Mouse (Mus musculus) forebrain, postnatal 0 days (tissue): ENCODE measurements around the gene Tcf25. TPM values are rescaled to one million over a fixed set of nuclear protein-coding genes. Genes with fewer than 3 reads are reported as not detected.

Experiments
- ATAC-seq: fragments of 200-750 bp; cut with Nextera tagmentation; 2 replicates; pipeline ENCODE4 v1.8.0; 2017; ENCODE audit warnings: mild to moderate bottlenecking, moderate library complexity
- DNase-seq: peaks from one replicate; pipeline ENCODE4 v3.0.0-alpha.2; 2015
- H3K27ac ChIP-seq: fragments of 300-500 bp; sonication (generic); 2 replicates; pipeline ENCODE4 v1.5.1; 2014; ENCODE audit warnings: low read depth, mild to moderate bottlenecking, antibody characterized with exemption, low read length, moderate library complexity, mixed read lengths
- H3K27me3 ChIP-seq: fragments of 300-500 bp; sonication (generic); 2 replicates; pipeline ENCODE4 v1.6.1; 2014; ENCODE audit warnings: mild to moderate bottlenecking, low read length, mixed read lengths; ENCODE audit not compliant: insufficient read depth
- H3K36me3 ChIP-seq: fragments of 300-500 bp; sonication (generic); 2 replicates; pipeline ENCODE4 v1.6.1; 2014; ENCODE audit warnings: mild to moderate bottlenecking, moderate library complexity; ENCODE audit not compliant: insufficient read depth
- H3K4me1 ChIP-seq: fragments of 300-500 bp; sonication (generic); 2 replicates; pipeline ENCODE4 v1.6.1; 2014; ENCODE audit warnings: antibody characterized with exemption; ENCODE audit not compliant: insufficient read depth
- H3K4me2 ChIP-seq: fragments of 300-500 bp; sonication (generic); 2 replicates; pipeline ENCODE4 v1.6.1; 2014; ENCODE audit warnings: low read depth, mild to moderate bottlenecking, moderate library complexity
- H3K4me3 ChIP-seq: fragments of 300-500 bp; sonication (generic); 2 replicates; pipeline ENCODE4 v1.5.1; 2014; ENCODE audit warnings: low read depth, low read length, mixed read lengths
- H3K9ac ChIP-seq: fragments of 300-500 bp; sonication (generic); 2 replicates; pipeline ENCODE4 v1.6.1; 2014; ENCODE audit warnings: mild to moderate bottlenecking
- H3K9me3 ChIP-seq: fragments of 300-500 bp; sonication (generic); 2 replicates; pipeline ENCODE4 v1.6.1; 2016; ENCODE audit warnings: low read length
- CTCF ChIP-seq: sonication (generic); IDR thresholded peaks from 2 replicates; pipeline ENCODE4 v1.5.1; 2016; ENCODE audit warnings: antibody characterized with exemption, control low read depth, low read depth
- WGBS: fragments of 180-500 bp; shearing (Covaris S2); extraction: QIAGEN DNeasy Blood & Tissue Kit; methylation state at CpG from one replicate; pipeline ENCODE4 v1.1.7; 2014; 5-methylcytosine and 5-hydroxymethylcytosine counted together
- polyA plus RNA-seq: library from polyadenylated mRNA; unstranded; fragments of >200 nt; fragmentation: Nextera tagmentation; extraction: Ambion mirVana; gene quantifications from 2 replicates; pipeline ENCODE4 v1.2.1, GENCODE M21; 2015
- total RNA-seq: library from RNA; depleted of rRNA; stranded (reverse); fragments of >200 nt; gene quantifications from 2 replicates; pipeline ENCODE4 v1.2.3, GENCODE M21; 2014

The Tcf25 gene
- total and polyA plus RNA-seq, 2 experiments from 2014 or later, result 296 to 434 TPM

- no peaks in the 10 kb centered on the region for H3K4me1 ChIP-seq
- ATAC-seq (no peak), DNase-seq (no peak)
- H3K9ac ChIP-seq, result no peak overlapping the region
- H3K4me2 ChIP-seq, result no peak overlapping the region
- H3K27ac ChIP-seq, result no peak overlapping the region
- no peaks in the 10 kb centered on the region for H3K9me3 ChIP-seq
- H3K36me3 ChIP-seq, result peaks cover 93% of the 10 kb centered on the region
- no peak for TF ChIP-seq CTCF
- no peaks in the 10 kb centered on the region for H3K27me3 ChIP-seq
- H3K4me3 ChIP-seq, result no peak overlapping the region
- WGBS, result 92% methylated on average over 7 of the region's 7 CpGs
Observed at GRCm38 (mm10) chr8:123389026-123389425, 15.5 kb downstream of the Tcf25 start.

- no peak overlapping the region for H3K27ac ChIP-seq
- H3K9me3 ChIP-seq, result no peaks in the 10 kb centered on the region
- H3K9ac ChIP-seq, result no peak overlapping the region
- ATAC-seq (no peak), DNase-seq (no peak)
- H3K4me1 ChIP-seq, result no peaks in the 10 kb centered on the region
- WGBS, result 95% methylated on average over 13 of the region's 13 CpGs
- H3K36me3 ChIP-seq, result peaks cover 99% of the 10 kb centered on the region
- H3K27me3 ChIP-seq, result no peaks in the 10 kb centered on the region
- H3K4me2 ChIP-seq, result no peak overlapping the region
- no peak for TF ChIP-seq CTCF
- H3K4me3 ChIP-seq, result no peak overlapping the region
Observed at GRCm38 (mm10) chr8:123398308-123398707, 24.8 kb downstream of the Tcf25 start.

GRCm38 (mm10) chr8:123401936-123402335 is 28.4 kb downstream of the Tcf25 start:
- Histone ChIP-seq H3K4me1 (no peaks in the 10 kb centered on the region), H3K9me3 (no peaks in the 10 kb centered on the region), H3K4me2 (no peak overlapping the region), H3K4me3 (no peak overlapping the region), H3K36me3 (peaks cover 67% of the 10 kb centered on the region), H3K27ac (no peak overlapping the region), H3K9ac (no peak overlapping the region), H3K27me3 (no peaks in the 10 kb centered on the region)
- 89% methylated on average over 9 of the region's 9 CpGs for WGBS
- DNase-seq (no peak), ATAC-seq (no peak)
- no peak for TF ChIP-seq CTCF

- no peak for TF ChIP-seq CTCF
- no peaks in the 10 kb centered on the region for H3K4me1 ChIP-seq
- H3K36me3 ChIP-seq, result peaks cover 58% of the 10 kb centered on the region
- H3K4me2 ChIP-seq, result no peak overlapping the region
- no peak overlapping the region for H3K9ac ChIP-seq
- DNase-seq, result no peak
- H3K27ac ChIP-seq, result no peak overlapping the region
- no peaks in the 10 kb centered on the region for H3K9me3 ChIP-seq
- 93% methylated on average over 9 of the region's 9 CpGs for WGBS
- no peaks in the 10 kb centered on the region for H3K27me3 ChIP-seq
- no peak overlapping the region for H3K4me3 ChIP-seq
- ATAC-seq, result no peak
Observed at GRCm38 (mm10) chr8:123402730-123403326, 29.3 kb downstream of the Tcf25 start.

- H3K4me1 ChIP-seq, result peaks cover 6% of the 10 kb centered on the region; the same call in 1 of the 2 replicates
- DNase-seq (no peak), ATAC-seq (no peak)
- no peaks in the 10 kb centered on the region for H3K9me3 ChIP-seq
- H3K9ac ChIP-seq, result no peak overlapping the region
- H3K27ac ChIP-seq, result no peak overlapping the region
- H3K27me3 ChIP-seq, result no peaks in the 10 kb centered on the region
- WGBS, result 49% methylated on average over 8 of the region's 8 CpGs
- H3K36me3 ChIP-seq, result peaks cover 41% of the 10 kb centered on the region
- no peak overlapping the region for H3K4me3 ChIP-seq
- TF ChIP-seq CTCF, result no peak
- no peak overlapping the region for H3K4me2 ChIP-seq
Observed at GRCm38 (mm10) chr8:123404521-123404920, 31.0 kb downstream of the Tcf25 start.

GRCm38 (mm10) chr8:123406786-123407185 is 33.2 kb downstream of the Tcf25 start, which contains the start of gene Mc1r:
TSS of gene Mc1r (plus strand) at chr8:123407107.
- Histone ChIP-seq H3K4me2 (no peak within 1 kb of the TSS), H3K27ac (no peak within 1 kb of the TSS), H3K4me3 (no peak within 1 kb of the TSS), H3K36me3 (peaks cover 19% of the 10 kb centered on the region), H3K9me3 (no peaks in the 10 kb centered on the region), H3K4me1 (peaks cover 14% of the 10 kb centered on the region; the same call in 1 of the 2 replicates), H3K9ac (0 out of 2 replicates have a peak within 1 kb of the TSS, but pooled peaks have one; percentile 22), H3K27me3 (no peaks in the 10 kb centered on the region)
- DNase-seq, result peak; percentile 88
- no peak for ATAC-seq
- TF ChIP-seq CTCF, result peak; percentile 88
- WGBS, result 7% methylated on average over 4 of the region's 4 CpGs

- no peak overlapping the region for H3K27ac ChIP-seq
- ATAC-seq, result no peak
- WGBS, result 93% methylated on average over 13 of the region's 13 CpGs
Observed at GRCm38 (mm10) chr8:123407612-123408011, 34.1 kb downstream of the Tcf25 start.

More at GRCm38 (mm10) chr8:123407612-123408011, 34.1 kb downstream of the Tcf25 start:
- H3K36me3 ChIP-seq, result peaks cover 10% of the 10 kb centered on the region
- no peaks in the 10 kb centered on the region for H3K27me3 ChIP-seq
- no peak overlapping the region for H3K4me2 ChIP-seq
- H3K9ac ChIP-seq, result no peak overlapping the region
- H3K9me3 ChIP-seq, result no peaks in the 10 kb centered on the region
- peaks cover 14% of the 10 kb centered on the region; the same call in 1 of the 2 replicates for H3K4me1 ChIP-seq
- no peak for TF ChIP-seq CTCF
- no peak overlapping the region for H3K4me3 ChIP-seq
- DNase-seq, result no peak
